Mouse (Mus musculus): ENCODE measurements around the gene Dbp. TPM values are rescaled to one million over a fixed set of nuclear protein-coding genes. Genes with fewer than 3 reads are reported as not detected.

The Dbp gene
- polyA plus RNA-seq, 1 experiment: 85.6 TPM

DNA sequence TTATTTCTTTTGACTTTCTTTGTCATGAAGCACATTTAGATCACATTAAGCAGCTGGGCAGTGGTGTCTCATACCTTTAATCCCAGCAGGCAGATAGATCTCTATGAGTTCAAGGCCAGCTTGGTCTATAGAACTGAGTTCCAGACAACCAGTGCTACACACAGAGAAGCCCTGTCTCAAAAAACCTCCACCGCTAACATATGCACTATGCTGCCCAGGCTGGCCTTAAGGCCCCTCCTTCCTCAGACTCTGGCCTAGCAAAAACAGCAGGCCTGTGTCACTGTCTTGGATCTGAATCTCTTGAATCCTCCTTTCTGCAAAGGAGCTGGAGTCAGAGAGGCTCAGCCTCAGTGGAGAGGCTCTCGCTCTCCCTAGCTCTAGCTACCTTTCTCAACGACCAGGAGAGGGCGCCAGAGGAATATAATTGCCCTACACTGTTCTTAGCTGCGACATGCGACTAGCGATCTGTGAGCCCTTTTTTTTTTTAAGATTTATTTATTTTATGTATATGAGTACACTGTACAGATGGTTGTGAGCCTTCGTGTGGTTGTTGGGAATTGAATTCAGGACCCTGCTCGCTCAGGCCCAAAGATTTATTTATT lies 34.4 kb downstream of the Dbp start:
- H3K27ac ChIP-seq (ENCODE audit: insufficient read depth, low read depth, low read length): no peak overlapping the region
- no peak overlapping the region for H3K4me3 ChIP-seq (ENCODE audit: insufficient read depth, low read length)
- TF ChIP-seq POLR2A (IDR thresholded peaks at IDR 0.05; ENCODE audit: borderline replicate concordance, low read depth, low read length): no peak
- TF ChIP-seq CTCF (IDR thresholded peaks at IDR 0.05; ENCODE audit: low read depth, low read length): peak; percentile 65
- peaks cover 7% of the 10 kb centered on the region; the same call in 1 of the 2 replicates for H3K4me1 ChIP-seq (ENCODE audit: control insufficient read depth, insufficient read depth, low read length)

DNA sequence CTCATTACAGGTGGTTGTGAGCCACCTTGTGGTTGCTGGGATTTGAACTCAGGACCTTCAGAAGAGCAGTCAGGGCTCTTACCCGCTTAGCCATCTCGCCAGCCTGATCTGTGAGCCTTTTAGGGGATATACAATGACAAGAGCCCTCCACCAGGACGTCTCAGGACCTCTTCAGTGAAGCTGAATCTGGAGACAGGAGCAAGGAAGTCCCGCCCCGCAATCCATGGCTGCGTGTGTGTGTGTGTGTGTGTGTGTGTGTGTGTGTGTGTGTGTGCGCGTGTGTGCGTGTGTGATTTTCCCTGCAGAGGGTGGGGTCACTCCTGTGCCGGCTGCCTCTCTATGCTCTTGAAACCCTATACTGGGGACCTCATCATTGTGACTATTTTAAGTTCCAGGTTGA lies 34.9 kb downstream of the Dbp start:
- H3K4me1 ChIP-seq (ENCODE audit: control insufficient read depth, insufficient read depth, low read length): peaks cover 7% of the 10 kb centered on the region; the same call in 1 of the 2 replicates
- no peak overlapping the region for H3K4me3 ChIP-seq (ENCODE audit: insufficient read depth, low read length)
- TF ChIP-seq POLR2A (IDR thresholded peaks at IDR 0.05; ENCODE audit: borderline replicate concordance, low read depth, low read length) (no peak), CTCF (IDR thresholded peaks at IDR 0.05; ENCODE audit: low read depth, low read length) (no peak)
- no peak overlapping the region for H3K27ac ChIP-seq (ENCODE audit: insufficient read depth, low read depth, low read length)

DNA sequence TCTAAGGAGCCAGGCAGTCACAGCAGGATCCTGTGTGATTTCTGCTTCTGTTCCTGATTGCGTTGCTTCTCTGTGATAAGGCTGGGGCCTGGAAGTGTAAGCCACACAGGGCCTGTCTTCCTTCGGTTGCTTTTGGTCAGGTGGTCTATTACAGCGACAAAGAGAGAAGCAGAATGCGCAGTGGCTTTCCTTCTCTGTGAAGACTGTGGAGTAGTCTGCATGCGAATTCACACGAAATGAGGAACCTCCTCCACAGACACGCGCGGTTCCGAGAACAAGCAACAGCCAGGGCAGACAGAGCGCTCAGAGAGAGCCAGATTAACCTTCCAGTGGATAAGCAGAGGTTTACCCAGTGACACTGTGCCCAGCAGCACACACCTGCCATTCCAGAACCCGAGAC lies 36.4 kb downstream of the Dbp start:
- H3K4me3 ChIP-seq (ENCODE audit: insufficient read depth, low read length): peak overlapping the region; percentile 65
- no peak for TF ChIP-seq CTCF (IDR thresholded peaks at IDR 0.05; ENCODE audit: low read depth, low read length)
- TF ChIP-seq POLR2A (IDR thresholded peaks at IDR 0.05; ENCODE audit: borderline replicate concordance, low read depth, low read length): no peak

DNA sequence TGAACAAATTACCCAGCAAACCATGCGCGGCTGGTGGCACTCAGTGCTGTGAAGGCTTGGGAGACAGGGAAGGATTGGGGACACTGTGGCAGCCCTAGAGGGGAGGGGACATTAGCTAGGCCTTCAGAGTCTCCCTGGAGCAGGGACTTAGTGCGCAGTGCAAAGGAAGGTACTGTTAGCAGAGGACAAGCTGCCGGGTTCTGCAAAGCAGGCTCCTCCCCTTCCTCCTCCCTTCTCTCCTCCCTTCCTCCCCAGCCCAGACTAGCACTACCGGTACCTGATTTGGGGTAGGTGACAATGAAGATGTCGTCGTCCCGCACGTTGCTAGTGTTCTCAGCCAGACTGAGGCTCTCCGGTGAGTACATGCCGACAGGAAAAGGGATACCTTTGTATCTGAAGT lies 36.9 kb downstream of the Dbp start:
- H3K27ac ChIP-seq (ENCODE audit: insufficient read depth, low read depth, low read length): peak overlapping the region; percentile 50
- H3K4me3 ChIP-seq (ENCODE audit: insufficient read depth, low read length): peak overlapping the region; percentile 65
- TF ChIP-seq CTCF (IDR thresholded peaks at IDR 0.05; ENCODE audit: low read depth, low read length): no peak
- TF ChIP-seq POLR2A (IDR thresholded peaks at IDR 0.05; ENCODE audit: borderline replicate concordance, low read depth, low read length): 0 out of 2 replicates have a peak, but pooled peaks have one; percentile 3
- peaks cover 7% of the 10 kb centered on the region; the same call in 1 of the 2 replicates for H3K4me1 ChIP-seq (ENCODE audit: control insufficient read depth, insufficient read depth, low read length)

More for the DNA sequence above, 36.4 kb downstream of the Dbp start:
- H3K4me1 ChIP-seq (ENCODE audit: control insufficient read depth, insufficient read depth, low read length): peaks cover 7% of the 10 kb centered on the region; the same call in 1 of the 2 replicates
- peak overlapping the region; percentile 50 for H3K27ac ChIP-seq (ENCODE audit: insufficient read depth, low read depth, low read length)

DNA sequence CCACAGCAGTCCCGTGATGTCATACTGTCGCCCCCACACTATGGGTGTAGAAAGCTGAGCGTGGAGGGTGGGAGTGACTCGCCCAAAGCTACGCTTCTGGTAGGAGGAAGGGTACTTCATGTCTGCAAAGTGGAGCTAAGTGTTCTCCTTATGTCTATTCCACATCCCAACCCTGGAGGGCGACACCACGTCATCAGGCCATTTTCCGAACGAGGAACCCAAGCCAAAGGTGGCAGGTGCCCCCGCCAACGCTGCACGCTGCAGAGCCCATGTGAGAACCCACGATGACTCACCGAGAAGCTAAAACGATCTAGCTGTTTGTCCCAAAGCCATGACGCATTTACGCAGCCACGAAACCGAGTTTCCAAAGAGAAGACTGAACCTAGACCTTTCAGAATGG lies 37.5 kb downstream of the Dbp start:
- Histone ChIP-seq H3K4me1 (ENCODE audit: control insufficient read depth, insufficient read depth, low read length) (peaks cover 7% of the 10 kb centered on the region; the same call in 1 of the 2 replicates), H3K4me3 (ENCODE audit: insufficient read depth, low read length) (peak overlapping the region; percentile 65), H3K27ac (ENCODE audit: insufficient read depth, low read depth, low read length) (peak overlapping the region; percentile 32)
- TF ChIP-seq POLR2A (IDR thresholded peaks at IDR 0.05; ENCODE audit: borderline replicate concordance, low read depth, low read length): no peak
- no peak for TF ChIP-seq CTCF (IDR thresholded peaks at IDR 0.05; ENCODE audit: low read depth, low read length)

DNA sequence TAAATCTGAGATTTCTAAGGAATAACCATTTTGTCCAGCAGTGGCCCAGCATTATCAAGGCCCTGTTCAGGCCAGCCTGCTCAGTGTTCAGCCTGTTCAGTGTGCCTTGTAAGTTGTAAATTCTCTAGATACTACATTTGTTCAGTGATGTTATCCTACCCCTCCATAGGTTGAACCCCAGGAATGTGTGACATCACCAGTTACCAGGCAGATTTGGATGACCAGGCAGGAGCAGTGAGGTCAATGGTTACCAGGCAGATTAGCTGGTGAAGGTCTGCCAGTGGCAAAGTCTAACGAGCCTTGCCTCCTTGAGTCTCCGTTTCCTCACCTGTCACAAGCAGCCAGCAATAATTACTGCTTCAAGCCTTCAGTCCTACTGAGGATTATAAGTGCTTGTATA lies 39.5 kb downstream of the Dbp start:
- Histone ChIP-seq H3K4me3 (ENCODE audit: insufficient read depth, low read length) (no peak overlapping the region), H3K4me1 (ENCODE audit: control insufficient read depth, insufficient read depth, low read length) (peaks cover 24% of the 10 kb centered on the region), H3K27ac (ENCODE audit: insufficient read depth, low read depth, low read length) (no peak overlapping the region)
- TF ChIP-seq CTCF (IDR thresholded peaks at IDR 0.05; ENCODE audit: low read depth, low read length): no peak
- no peak for TF ChIP-seq POLR2A (IDR thresholded peaks at IDR 0.05; ENCODE audit: borderline replicate concordance, low read depth, low read length)

DNA sequence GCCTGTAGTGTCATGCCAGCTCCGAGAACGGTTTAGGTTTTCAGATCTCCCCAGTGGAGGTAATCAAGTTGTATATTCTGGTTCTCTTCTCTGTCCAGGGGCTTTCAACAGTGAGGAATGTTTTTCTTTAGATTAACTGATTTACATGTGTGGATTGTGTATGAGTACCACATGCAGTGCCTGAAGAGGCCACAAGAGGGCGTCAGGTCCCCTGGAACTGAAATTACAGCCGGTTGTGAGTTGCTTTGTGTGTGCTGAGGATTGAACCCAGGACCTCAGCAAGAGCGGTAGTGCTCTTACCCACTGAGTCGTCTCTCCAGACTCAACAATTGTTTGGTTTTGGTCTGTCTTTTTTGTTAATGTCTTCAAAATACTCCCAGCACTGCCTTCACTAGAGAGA lies 41.6 kb downstream of the Dbp start:
- Histone ChIP-seq H3K27ac (ENCODE audit: insufficient read depth, low read depth, low read length) (no peak overlapping the region), H3K4me3 (ENCODE audit: insufficient read depth, low read length) (no peak overlapping the region), H3K4me1 (ENCODE audit: control insufficient read depth, insufficient read depth, low read length) (peaks cover 25% of the 10 kb centered on the region)
- TF ChIP-seq CTCF (IDR thresholded peaks at IDR 0.05; ENCODE audit: low read depth, low read length) (peak; percentile 55), POLR2A (IDR thresholded peaks at IDR 0.05; ENCODE audit: borderline replicate concordance, low read depth, low read length) (no peak)

DNA sequence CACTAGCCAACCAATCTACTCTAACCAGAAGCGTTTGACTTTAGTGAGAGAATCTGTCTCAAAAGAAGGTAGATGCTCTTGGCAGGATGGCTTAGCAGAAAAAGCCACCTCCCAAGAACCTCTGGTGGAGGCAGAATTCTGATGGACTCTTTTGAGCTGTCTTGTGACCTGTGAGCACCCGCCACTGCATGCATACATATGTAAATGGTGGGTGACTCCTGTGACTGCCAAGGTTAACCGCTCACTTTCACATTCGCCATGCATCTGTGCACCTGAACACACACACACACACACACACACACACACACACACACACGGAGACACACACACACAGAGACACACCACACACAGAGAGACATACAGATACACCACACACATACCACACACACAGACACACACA lies 42.6 kb downstream of the Dbp start:
- peaks cover 23% of the 10 kb centered on the region for H3K4me1 ChIP-seq (ENCODE audit: control insufficient read depth, insufficient read depth, low read length)
- no peak for TF ChIP-seq POLR2A (IDR thresholded peaks at IDR 0.05; ENCODE audit: borderline replicate concordance, low read depth, low read length)
- no peak for TF ChIP-seq CTCF (IDR thresholded peaks at IDR 0.05; ENCODE audit: low read depth, low read length)
- no peak overlapping the region for H3K4me3 ChIP-seq (ENCODE audit: insufficient read depth, low read length)
- no peak overlapping the region for H3K27ac ChIP-seq (ENCODE audit: insufficient read depth, low read depth, low read length)

DNA sequence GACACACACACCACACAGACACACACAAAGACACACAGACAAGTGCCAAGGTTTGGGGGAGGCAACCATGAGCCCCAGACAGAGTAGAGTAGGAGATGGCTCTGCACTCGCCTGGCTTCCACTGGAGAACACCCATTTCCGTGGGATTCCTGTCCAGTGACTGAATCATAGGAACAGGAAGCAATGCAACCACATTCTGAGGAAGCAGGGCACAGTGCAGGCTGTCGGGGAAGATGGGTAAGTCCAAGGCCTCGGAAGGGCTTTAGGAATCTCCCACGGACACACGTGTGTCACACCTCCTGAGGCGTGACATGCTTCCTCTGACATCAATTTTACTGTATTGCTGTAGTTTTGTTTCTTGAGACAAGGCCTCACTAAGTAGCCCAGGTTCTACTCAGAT lies 43.2 kb downstream of the Dbp start:
- Histone ChIP-seq H3K4me3 (ENCODE audit: insufficient read depth, low read length) (no peak overlapping the region), H3K27ac (ENCODE audit: insufficient read depth, low read depth, low read length) (no peak overlapping the region), H3K4me1 (ENCODE audit: control insufficient read depth, insufficient read depth, low read length) (peaks cover 23% of the 10 kb centered on the region)
- TF ChIP-seq POLR2A (IDR thresholded peaks at IDR 0.05; ENCODE audit: borderline replicate concordance, low read depth, low read length): no peak
- no peak for TF ChIP-seq CTCF (IDR thresholded peaks at IDR 0.05; ENCODE audit: low read depth, low read length)

DNA sequence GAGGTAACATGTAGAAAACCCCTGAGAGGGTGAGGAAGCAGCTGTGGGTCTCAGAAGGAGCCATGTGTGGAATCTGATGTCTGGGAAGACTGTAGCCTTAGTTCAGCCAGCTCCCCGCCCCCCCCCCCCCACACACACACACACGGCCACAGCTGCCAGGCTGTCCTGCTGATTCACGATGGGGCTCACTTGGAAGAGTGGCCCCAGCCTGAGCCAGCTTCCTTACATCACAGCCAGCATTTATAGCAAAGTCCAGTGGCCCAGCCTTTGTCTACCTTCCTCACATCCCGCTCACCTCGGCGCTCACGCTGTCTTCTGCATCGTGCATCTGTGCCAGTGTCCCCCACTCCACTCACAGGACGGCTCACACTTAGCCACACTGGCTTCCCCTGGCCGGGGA lies 44.5 kb downstream of the Dbp start:
- Histone ChIP-seq H3K4me3 (ENCODE audit: insufficient read depth, low read length) (no peak overlapping the region), H3K27ac (ENCODE audit: insufficient read depth, low read depth, low read length) (no peak overlapping the region), H3K4me1 (ENCODE audit: control insufficient read depth, insufficient read depth, low read length) (peaks cover 23% of the 10 kb centered on the region)
- TF ChIP-seq POLR2A (IDR thresholded peaks at IDR 0.05; ENCODE audit: borderline replicate concordance, low read depth, low read length): no peak
- TF ChIP-seq CTCF (IDR thresholded peaks at IDR 0.05; ENCODE audit: low read depth, low read length): no peak
